Mouse (Mus musculus) left cerebral cortex, adult 2 months (tissue): Measurements from ENCODE around the gene Hnrnpdl. TPM values are rescaled to one million over a fixed set of nuclear protein-coding genes. Genes with fewer than 3 reads are reported as not detected.
A peak's percentile ranks its signal among the peaks of the same experiment; 100 is the strongest.

Source experiments
- DNase-seq, 2 experiments: peaks; one replicate each; pipeline ENCODE4 v3.0.0; 2021 to 2022; ENCODE audit warnings: low spot score in 2 of 2, mixed read lengths in 1 of 2; ENCODE audit errors: extremely low spot score in 1 of 2
- H3K27ac ChIP-seq: fragments of 200-600 bp; 2 replicates; pipeline ENCODE4 v1.8.1; 2022
- H3K4me3 ChIP-seq: fragments of 200-600 bp; 2 replicates; pipeline ENCODE4 v1.8.1; 2022
- CTCF ChIP-seq: fragments of 200-600 bp; IDR thresholded peaks from 2 replicates; pipeline ENCODE4 v1.8.1; 2022; ENCODE audit warnings: antibody characterized with exemption, mild to moderate bottlenecking, moderate library complexity
- intact Hi-C: fragments of 180-260 bp; cut with DNase I; formaldehyde crosslinking; loops from one replicate; pipeline ENCODE4 v1.15.1; 2025
- total RNA-seq, 2 experiments: library from RNA; stranded (reverse); gene quantifications; 2 replicates each; pipeline ENCODE4 v1.2.3; 2021

The Hnrnpdl gene
- total RNA-seq, 2 experiments from 2014 or later: 177 to 178 TPM

- DNase-seq: no peak
- Histone ChIP-seq H3K27ac (no peak overlapping the region), H3K4me3 (no peak overlapping the region)
- intact Hi-C loops: no loop called here
- no peak for TF ChIP-seq CTCF
Observed at GRCm38 (mm10) chr5:100069526-100069925, 30.1 kb upstream of the Hnrnpdl start.

DNA sequence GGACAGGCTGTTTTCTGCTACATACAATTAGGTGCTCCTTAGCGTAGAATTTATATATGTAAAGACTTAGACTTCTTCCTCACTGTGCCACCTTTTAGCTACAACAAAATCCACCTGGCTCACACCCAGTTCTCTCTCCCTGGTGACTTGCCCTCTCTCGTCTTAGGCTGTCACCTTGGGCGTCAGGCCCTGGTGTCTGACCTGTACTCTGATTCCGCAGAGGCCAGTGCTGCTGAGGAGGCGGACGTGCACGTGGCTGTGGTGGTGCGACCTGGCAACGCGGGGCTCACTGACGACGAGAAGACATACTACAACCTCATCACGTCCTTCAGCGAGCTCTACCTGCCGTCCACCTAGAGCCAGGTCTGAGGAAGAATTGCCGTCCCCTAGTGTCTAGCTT lies 28.1 kb upstream of the Hnrnpdl start:
- intact Hi-C loops: no loop called here
- H3K27ac ChIP-seq: no peak overlapping the region
- no peak for DNase-seq
- no peak overlapping the region for H3K4me3 ChIP-seq
- no peak for TF ChIP-seq CTCF

DNA sequence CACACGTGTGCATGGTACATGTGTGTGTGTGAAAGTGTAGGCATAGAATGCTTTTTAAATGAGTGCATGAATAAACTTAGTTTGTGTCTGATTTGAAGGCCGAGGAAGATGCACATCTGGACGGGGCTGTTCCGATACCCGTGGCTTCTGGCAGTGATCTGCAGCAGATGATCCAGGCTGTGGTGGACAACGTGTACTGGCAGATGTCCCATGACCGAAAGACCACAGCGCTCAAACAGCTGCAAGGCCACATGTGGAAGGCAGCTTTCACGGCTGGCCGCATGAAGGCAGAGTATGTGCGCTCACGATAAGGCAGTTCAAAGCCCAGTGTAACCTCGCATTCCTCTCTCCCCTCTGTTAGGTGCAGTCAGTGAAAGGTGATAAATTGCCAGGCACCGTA lies 21.4 kb upstream of the Hnrnpdl start:
- intact Hi-C loops: no loop called here
- no peak for DNase-seq
- no peak overlapping the region for H3K4me3 ChIP-seq
- no peak overlapping the region for H3K27ac ChIP-seq
- no peak for TF ChIP-seq CTCF

DNA sequence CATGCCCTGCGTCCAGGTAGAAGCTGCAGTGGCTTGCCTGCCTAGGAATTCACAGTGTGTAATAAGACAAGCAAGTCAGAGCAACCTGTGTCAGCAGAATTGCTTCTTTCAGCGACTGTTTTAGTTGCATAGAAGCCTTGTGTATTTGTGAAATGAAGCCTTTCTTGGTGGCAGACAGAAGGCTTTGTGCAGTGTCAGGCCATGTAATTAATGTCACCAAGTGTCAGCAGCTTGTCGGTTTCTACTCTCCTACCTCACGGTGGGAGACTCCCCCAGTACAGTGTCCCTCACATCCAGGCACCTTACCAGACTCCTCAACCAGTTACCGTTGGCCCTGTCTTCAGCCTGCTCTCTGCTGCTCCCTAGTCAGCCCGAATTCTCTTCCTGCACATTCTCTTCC lies 19.9 kb upstream of the Hnrnpdl start:
- intact Hi-C loops: no loop called here
- H3K27ac ChIP-seq: peak overlapping the region; percentile 40; the same call in 1 of the 2 replicates
- H3K4me3 ChIP-seq: no peak overlapping the region
- no peak for DNase-seq
- TF ChIP-seq CTCF: no peak

DNA sequence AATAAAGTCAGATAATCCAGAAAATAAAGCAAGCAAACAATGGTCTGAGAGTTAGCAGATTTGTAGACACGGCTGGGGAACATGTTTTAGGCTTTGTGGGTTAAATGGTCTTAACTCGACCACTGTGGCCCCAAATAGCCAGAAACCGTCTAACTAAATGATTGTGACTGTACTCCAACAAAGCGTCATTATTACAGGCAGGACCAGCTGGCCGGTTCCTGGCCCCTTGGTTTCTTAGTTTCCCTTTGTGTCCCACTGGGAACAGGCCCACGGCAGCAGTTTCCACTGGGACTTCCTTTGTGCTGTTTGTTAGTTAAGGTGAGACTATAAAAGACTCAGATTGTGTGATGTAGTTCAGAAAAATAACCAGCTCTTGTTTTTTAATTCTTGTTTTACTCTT lies 19.3 kb upstream of the Hnrnpdl start:
- H3K27ac ChIP-seq: no peak overlapping the region; the same call in 1 of the 2 replicates
- DNase-seq: no peak
- no peak overlapping the region for H3K4me3 ChIP-seq
- intact Hi-C loops: no loop called here
- no peak for TF ChIP-seq CTCF

- intact Hi-C loops: no loop called here
- H3K27ac ChIP-seq: no peak overlapping the region
- TF ChIP-seq CTCF: no peak
- no peak for DNase-seq
- no peak overlapping the region for H3K4me3 ChIP-seq
Observed at GRCm38 (mm10) chr5:100057461-100058209, 18.2 kb upstream of the Hnrnpdl start.

DNA sequence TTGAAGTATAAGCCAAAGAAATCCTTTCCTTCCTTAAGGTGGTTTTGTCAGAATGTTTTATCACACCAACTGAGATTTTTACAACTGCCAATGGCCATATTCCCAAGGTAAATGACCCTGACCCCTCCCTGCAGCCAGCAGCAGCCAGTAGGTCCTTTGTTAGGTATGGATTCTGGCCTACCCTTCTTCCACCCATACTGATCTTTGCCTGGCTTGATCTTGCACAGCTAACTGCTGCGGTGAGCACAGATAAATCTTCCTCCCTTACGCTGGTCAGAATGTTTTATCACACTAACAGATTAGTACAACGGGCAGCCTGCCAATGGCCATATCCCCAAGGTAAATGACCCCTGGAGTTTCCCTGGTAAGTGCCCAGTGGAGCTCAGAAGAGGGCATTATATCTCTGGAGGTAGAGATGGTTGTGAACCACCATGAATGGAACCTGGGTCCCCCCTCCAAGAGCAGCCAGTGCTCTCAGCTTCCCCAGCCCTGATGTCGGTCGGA lies 16.5 kb upstream of the Hnrnpdl start:
- intact Hi-C loops: no loop called here
- no peak overlapping the region for H3K27ac ChIP-seq
- no peak for TF ChIP-seq CTCF

GRCm38 (mm10) chr5:100054807-100055547 lies 15.5 kb upstream of the Hnrnpdl start:
- no peak for TF ChIP-seq CTCF
- no peak for DNase-seq
- no peak overlapping the region for H3K4me3 ChIP-seq
- H3K27ac ChIP-seq: no peak overlapping the region
- intact Hi-C loops: no loop called here

More for the DNA sequence above, 16.5 kb upstream of the Hnrnpdl start:
- DNase-seq: no peak
- no peak overlapping the region for H3K4me3 ChIP-seq

DNA sequence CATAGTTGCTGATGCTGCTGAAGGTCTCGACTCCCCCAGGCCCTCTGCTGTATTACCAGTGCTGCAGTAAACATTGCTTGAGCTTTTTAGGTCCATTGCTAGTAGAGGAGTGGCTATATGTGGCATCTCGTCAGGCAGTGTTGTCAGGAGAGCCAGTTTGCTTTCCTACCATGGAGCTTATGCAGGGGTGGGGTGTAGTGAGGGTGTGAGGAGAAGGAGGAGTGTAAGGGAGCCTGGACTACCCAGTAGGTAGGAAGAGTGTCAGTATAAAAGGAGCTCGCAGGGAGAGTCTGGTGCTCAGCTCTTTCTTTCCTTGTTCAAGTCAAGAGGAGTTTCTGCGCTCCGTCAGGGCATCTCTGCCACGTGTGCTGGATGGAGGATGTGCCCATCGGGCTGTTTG lies 13.3 kb upstream of the Hnrnpdl start:
- no peak for DNase-seq
- no peak for TF ChIP-seq CTCF
- Histone ChIP-seq H3K4me3 (no peak overlapping the region), H3K27ac (no peak overlapping the region)
- intact Hi-C loops: no loop called here

- TF ChIP-seq CTCF: peak; percentile 14
- Histone ChIP-seq H3K27ac (no peak overlapping the region), H3K4me3 (no peak overlapping the region)
- DNase-seq: no peak
- intact Hi-C loops: no loop called here
Observed at GRCm38 (mm10) chr5:100049904-100050303, 10.4 kb upstream of the Hnrnpdl start.

- Histone ChIP-seq H3K27ac (no peak overlapping the region), H3K4me3 (no peak overlapping the region)
- no peak for DNase-seq
- intact Hi-C loops: no loop called here
- no peak for TF ChIP-seq CTCF
Observed at GRCm38 (mm10) chr5:100047871-100048270, 8.4 kb upstream of the Hnrnpdl start.

DNA sequence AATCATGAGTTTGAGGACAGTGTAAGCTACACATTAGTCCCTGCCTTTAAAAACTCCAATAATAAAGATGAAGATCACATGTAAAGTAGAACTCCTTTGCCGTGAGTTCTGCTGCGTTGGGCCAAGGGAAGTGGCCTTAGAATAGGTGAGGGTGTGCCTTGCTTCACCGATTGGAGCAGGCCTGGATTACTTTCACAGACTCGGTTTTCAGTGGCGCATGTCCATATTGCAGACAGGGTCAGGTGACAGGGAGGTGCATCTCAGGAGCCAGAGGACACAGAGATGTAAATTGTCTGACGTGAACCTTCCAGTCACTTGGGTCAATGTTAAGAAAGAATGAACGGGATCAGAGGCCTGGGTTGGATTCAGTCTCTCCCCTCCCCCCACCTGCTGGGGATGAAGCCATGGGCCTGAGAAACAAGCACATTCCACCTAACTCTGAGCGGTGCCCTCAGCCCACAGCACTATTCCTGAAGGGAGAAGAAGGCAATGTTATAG lies 7.7 kb upstream of the Hnrnpdl start:
- H3K27ac ChIP-seq: no peak overlapping the region
- no peak overlapping the region for H3K4me3 ChIP-seq
- intact Hi-C loops: no loop called here
- no peak for TF ChIP-seq CTCF
- DNase-seq: no peak
